Mouse (Mus musculus) embryonic fibroblast, embryonic 13.5 days (primary cell): ENCODE data around the gene Siae.

Experiments
- CTCF ChIP-seq: IDR thresholded peaks from 2 replicates; pipeline ENCODE4 v1.5.1; 2011; ENCODE audit warnings: mild to moderate bottlenecking, control low read depth, low read length, moderate library complexity, borderline replicate concordance; ENCODE audit not compliant: insufficient read depth
- POLR2A ChIP-seq: IDR thresholded peaks from 2 replicates; pipeline ENCODE4 v1.6.1; 2011; ENCODE audit warnings: low read depth, mild to moderate bottlenecking, control low read depth, low read length, moderate library complexity

DNA sequence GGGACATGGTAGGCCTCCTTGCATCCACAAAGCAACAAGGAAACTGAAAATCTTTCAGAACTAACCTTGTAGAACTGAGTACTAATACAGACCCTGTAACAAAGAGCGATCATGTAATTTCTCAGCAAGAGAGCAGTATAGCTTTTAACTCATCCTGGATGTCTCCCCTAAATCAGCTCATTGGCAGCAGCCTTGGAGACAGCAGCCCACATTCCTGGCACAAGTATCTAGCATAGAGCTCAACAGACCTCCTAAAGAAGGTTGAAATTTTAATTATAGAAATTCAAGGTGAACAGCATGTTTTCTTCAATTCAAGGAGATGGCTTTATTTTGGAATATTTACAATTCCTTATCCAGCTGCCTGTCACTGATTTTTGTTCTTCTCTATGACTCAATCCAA, 125.6 kb downstream of the Siae start:
- TF ChIP-seq CTCF (no peak), POLR2A (no peak)
